Mouse (Mus musculus) hindbrain, embryonic 11.5 days (tissue): ENCODE measurements around the gene Gm20388. TPM values are rescaled to one million over a fixed set of nuclear protein-coding genes. Genes with fewer than 3 reads are reported as not detected.

Experiments
- ATAC-seq: fragments of 200-750 bp; cut with Nextera tagmentation; 2 replicates; pipeline ENCODE4 v1.8.0; 2017; ENCODE audit warnings: mild to moderate bottlenecking, moderate TSS enrichment, moderate library complexity; ENCODE audit not compliant: low FRiP score
- DNase-seq: peaks from one replicate; pipeline ENCODE4 v3.0.0-alpha.2; 2015; ENCODE audit warnings: low spot score
- H3K27ac ChIP-seq: fragments of 300-500 bp; sonication (generic); 2 replicates; pipeline ENCODE4 v1.5.1; 2014; ENCODE audit warnings: mild to moderate bottlenecking, low read depth, low read length
- H3K27me3 ChIP-seq: fragments of 300-500 bp; sonication (generic); 2 replicates; pipeline ENCODE4 v1.6.1; 2014; ENCODE audit warnings: mild to moderate bottlenecking, low read length, moderate library complexity, mixed read lengths; ENCODE audit not compliant: control insufficient read depth, insufficient read depth
- H3K36me3 ChIP-seq: fragments of 300-500 bp; sonication (generic); 2 replicates; pipeline ENCODE4 v1.6.1; 2014; ENCODE audit warnings: mild to moderate bottlenecking, low read length, moderate library complexity, mixed read lengths; ENCODE audit not compliant: control insufficient read depth, insufficient read depth
- H3K4me1 ChIP-seq: fragments of 300-500 bp; sonication (generic); replicated peaks from 2 replicates; pipeline ENCODE4 v1.6.1; 2014; ENCODE audit warnings: low read length, mixed read lengths; ENCODE audit not compliant: control insufficient read depth, insufficient read depth
- H3K4me2 ChIP-seq: fragments of 300-500 bp; sonication (generic); replicated peaks from 2 replicates; pipeline ENCODE4 v1.6.1; 2014; ENCODE audit warnings: mild to moderate bottlenecking, low read depth, low read length
- H3K4me3 ChIP-seq: fragments of 300-500 bp; sonication (generic); 2 replicates; pipeline ENCODE4 v1.5.1; 2014; ENCODE audit warnings: low read depth, low read length
- H3K9ac ChIP-seq: fragments of 300-500 bp; sonication (generic); 2 replicates; pipeline ENCODE4 v1.6.1; 2014; ENCODE audit warnings: low read depth, low read length
- H3K9me3 ChIP-seq: fragments of 300-500 bp; sonication (generic); 2 replicates; pipeline ENCODE4 v1.6.1; 2016; ENCODE audit warnings: low read length; ENCODE audit not compliant: control insufficient read depth
- whole genome bisulfite sequencing: fragments of 180-500 bp; shearing (Covaris S2); extraction: QIAGEN DNeasy Blood & Tissue Kit; methylation state at CpG from one replicate; pipeline ENCODE4 v1.1.7; 2014; 5-methylcytosine and 5-hydroxymethylcytosine counted together
- polyA plus RNA-seq: library from polyadenylated mRNA; unstranded; fragments of >200 nt; fragmentation: Nextera tagmentation; extraction: Ambion mirVana; gene quantifications from 2 replicates; pipeline ENCODE4 v1.2.1, GENCODE M21; 2014

Gm20388 gene
- polyA plus RNA-seq, 1 experiment from 2014 or later = 11.8 TPM

DNA sequence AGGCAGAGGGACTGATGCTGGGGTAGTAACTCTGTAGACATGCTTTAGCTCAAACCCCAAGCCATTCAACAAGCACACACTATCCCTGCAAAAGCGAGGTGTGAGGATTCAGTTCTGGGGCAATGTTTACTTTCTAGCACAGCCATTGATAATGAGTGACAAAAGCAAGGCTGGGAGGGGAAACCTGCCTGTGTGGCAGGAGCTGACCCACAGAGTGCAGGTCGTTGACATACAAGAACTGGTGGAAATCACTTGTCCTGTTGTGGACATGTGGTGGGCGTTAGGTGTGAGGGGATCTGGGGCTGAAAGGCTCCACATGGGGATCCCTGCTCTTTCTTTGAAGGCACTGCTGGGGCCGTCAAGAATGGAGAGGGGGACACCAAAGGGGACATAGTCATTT is 4141.9 kb downstream of the Gm20388 start:
- Histone ChIP-seq H3K27ac (no peak overlapping the region), H3K36me3 (no peaks in the 10 kb centered on the region), H3K27me3 (no peaks in the 10 kb centered on the region), H3K9me3 (no peaks in the 10 kb centered on the region), H3K4me2 (no peak overlapping the region), H3K4me3 (no peak overlapping the region), H3K4me1 (no peaks in the 10 kb centered on the region), H3K9ac (no peak overlapping the region)
- 64% methylated on average over 4 of the region's 4 CpGs for WGBS
- ATAC-seq (no peak), DNase-seq (no peak)

DNA sequence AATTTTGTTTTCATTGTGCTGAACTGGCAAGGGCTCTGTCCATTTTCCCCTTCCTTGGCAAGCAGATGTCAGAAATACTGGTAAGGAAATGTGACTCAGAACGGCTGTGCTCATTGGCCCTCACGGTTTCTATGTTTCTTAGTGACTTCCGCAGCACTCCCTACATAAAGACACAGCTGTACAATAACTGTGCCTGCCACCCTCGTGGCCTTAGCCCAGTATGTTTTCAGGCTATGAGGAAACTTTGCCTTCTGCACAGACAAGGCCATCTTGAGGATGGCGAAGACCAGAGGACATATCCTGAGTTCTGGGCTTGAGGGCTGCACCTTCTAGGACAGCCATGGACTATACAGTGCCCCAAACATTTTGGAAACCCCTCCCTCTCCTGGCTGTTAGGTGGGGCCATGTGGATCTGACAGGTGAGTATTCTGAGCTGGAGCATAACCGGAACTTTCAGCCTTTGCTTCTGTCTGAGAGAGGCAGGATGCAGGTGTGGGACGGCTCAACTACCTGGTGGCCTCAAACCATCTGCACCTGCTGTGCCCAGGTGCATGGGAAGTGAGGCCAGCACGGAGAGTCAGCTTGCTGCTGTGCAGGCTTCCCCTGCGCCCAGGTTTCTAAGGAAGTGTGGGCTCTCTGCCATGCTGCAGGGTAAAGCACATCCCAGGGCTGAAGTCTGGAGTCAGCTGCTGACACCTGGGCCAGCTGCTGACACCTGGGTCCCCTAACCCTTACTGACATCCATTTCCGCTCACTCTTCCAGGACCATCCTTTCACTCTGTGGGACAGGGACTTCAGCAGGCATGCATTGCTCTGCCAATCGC is 4146.4 kb downstream of the Gm20388 start:
- Histone ChIP-seq H3K9me3 (no peaks in the 10 kb centered on the region), H3K4me2 (no peak overlapping the region), H3K4me3 (no peak overlapping the region), H3K9ac (no peak overlapping the region), H3K36me3 (no peaks in the 10 kb centered on the region), H3K4me1 (no peaks in the 10 kb centered on the region), H3K27me3 (no peaks in the 10 kb centered on the region), H3K27ac (no peak overlapping the region)
- DNase-seq = no peak
- 86% methylated on average over 11 of the region's 11 CpGs for WGBS
- no peak for ATAC-seq

DNA sequence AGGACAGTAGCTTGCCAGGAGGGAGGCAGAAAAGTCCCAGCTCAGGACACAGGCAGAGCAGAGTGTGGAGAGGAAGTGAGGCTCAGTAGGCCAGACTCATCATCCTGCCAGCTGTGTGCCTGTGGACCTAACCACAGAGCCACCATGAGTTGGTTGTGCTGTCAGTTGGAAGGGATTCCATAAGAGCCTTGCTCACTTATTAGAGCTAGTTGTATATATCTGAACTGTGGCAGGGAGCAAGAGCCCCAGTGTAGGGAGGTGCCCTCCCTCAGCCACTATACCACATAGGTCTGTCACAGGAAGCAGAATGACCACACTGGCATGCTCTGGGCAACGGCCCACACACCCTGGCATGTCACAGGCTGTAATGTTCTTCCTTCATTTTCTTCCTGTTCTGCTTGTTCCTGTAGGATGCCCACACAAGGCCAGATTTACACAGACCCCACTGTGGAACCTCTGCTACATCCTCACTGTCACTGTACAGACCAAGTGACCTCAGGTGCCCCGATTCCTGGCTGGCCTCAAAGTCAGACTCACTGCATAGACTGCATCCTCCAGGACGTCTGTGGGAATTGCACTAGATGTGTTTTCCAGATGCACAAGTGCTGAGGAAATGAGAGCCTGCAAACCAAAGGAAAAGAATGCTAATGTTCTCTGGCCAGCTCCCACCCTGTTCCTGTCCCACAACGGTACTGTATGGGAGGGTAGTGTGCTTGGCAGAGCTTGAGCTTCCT is 4155.9 kb downstream of the Gm20388 start:
- ATAC-seq = no peak

DNA sequence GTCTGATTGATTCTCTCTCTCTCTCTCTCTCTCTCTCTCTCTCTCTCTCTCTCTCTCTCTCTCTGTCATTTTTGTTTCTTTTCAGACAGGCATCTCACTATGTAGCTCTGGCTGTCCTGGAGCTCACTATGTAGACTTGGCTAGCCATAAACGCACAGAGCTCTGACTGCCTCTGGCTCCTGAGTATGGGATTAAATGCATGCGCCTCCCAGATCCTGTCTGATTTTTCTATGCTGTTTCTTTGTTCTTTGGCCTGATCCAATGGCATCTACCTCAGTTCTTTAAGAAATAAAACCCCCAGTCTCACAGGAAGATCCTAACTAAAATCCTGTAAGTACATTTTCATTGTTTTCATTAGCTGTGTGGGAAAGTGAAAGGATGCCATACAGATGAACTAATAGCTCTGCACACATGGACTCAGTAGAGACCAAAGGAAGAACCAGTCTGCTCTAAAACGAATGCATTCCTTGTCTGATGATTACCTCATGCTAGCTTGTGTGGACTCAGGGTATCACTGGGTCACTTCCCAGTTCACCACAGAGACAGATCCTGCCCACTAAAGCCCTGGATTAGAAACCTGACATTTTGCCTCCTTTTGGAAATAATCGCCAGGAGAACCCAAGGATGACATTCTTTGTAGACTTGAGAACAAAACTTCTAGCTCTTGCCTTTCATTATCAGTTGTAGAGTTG is 4156.6 kb downstream of the Gm20388 start:
- Histone ChIP-seq H3K4me1 (no peaks in the 10 kb centered on the region; the same call in 1 of the 2 replicates), H3K27ac (no peak overlapping the region), H3K9me3 (no peaks in the 10 kb centered on the region), H3K4me2 (no peak overlapping the region), H3K4me3 (no peak overlapping the region), H3K36me3 (no peaks in the 10 kb centered on the region), H3K27me3 (no peaks in the 10 kb centered on the region), H3K9ac (no peak overlapping the region)
- DNase-seq (no peak), ATAC-seq (no peak)
- WGBS = 80% methylated on average over 4 of the region's 4 CpGs

More for the DNA sequence above, 4155.9 kb downstream of the Gm20388 start:
- no peaks in the 10 kb centered on the region for H3K9me3 ChIP-seq
- no peaks in the 10 kb centered on the region for H3K36me3 ChIP-seq
- DNase-seq = no peak
- H3K27ac ChIP-seq = no peak overlapping the region
- H3K9ac ChIP-seq = no peak overlapping the region
- no peaks in the 10 kb centered on the region; the same call in 1 of the 2 replicates for H3K4me1 ChIP-seq
- no peak overlapping the region for H3K4me3 ChIP-seq
- no peak overlapping the region for H3K4me2 ChIP-seq
- no peaks in the 10 kb centered on the region for H3K27me3 ChIP-seq
- WGBS = 72% methylated on average over 4 of the region's 4 CpGs

DNA sequence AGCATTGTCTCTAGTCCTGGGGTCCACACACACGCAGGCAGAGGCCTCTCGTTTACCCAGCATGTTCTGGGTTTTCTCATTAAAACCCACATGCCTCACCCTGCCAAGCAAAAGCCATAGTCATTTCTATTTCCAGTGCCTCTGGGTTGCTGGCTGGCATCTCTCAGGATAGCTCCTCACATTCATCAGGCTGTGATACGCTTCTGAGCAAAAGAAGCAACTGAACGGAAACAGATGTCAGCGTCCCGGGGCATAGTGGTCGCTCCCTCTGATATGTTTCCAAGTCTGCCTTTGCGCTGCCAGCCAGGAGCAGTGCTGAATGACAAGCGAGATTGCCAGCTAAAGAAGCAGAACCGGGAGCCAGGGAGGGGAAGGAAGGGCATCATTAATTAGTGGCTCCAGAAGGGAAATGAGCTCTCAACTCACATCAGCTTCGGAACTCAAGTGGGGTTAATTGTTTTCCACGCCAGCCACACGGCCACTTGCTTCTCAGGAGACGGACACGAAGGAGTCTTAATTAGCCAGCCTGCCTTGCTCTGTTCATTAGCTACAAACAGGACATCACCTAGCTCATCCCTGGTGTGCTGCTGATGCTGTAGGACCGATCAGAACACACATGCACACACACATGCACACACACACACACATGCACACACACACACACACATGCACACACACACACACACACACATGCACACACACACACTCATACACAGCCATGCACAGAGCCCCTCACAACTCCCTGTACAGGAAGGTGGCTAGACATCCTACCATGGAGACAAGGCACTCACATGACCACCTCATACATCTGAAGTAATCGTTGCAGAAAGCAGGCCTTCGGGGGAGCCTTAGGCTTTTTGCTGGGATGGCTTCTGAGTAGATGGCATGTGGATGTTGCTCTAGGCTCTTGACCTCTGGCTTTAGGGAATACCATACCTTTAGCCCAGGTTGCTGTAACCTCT is 4160.0 kb downstream of the Gm20388 start:
- Histone ChIP-seq H3K27ac (peak overlapping the region; percentile 17; the same call in 1 of the 2 replicates), H3K9me3 (no peaks in the 10 kb centered on the region), H3K4me2 (no peak overlapping the region), H3K4me1 (no peaks in the 10 kb centered on the region; the same call in 1 of the 2 replicates), H3K9ac (0 out of 2 replicates have a peak overlapping the region, but pooled peaks have one; percentile 23), H3K4me3 (no peak overlapping the region), H3K27me3 (no peaks in the 10 kb centered on the region), H3K36me3 (no peaks in the 10 kb centered on the region)
- ATAC-seq (no peak), DNase-seq (peak; percentile 24)
- WGBS = 49% methylated on average over 18 of the region's 18 CpGs

- no peaks in the 10 kb centered on the region for H3K4me1 ChIP-seq
- H3K27ac ChIP-seq = no peak overlapping the region
- no peak overlapping the region for H3K4me3 ChIP-seq
- ATAC-seq (no peak), DNase-seq (no peak)
- H3K27me3 ChIP-seq = no peaks in the 10 kb centered on the region
- H3K4me2 ChIP-seq = no peak overlapping the region
- no peak overlapping the region for H3K9ac ChIP-seq
- H3K9me3 ChIP-seq = no peaks in the 10 kb centered on the region
- WGBS = 67% methylated on average over 8 of the region's 8 CpGs
- no peaks in the 10 kb centered on the region for H3K36me3 ChIP-seq
These were observed 4165.3 kb downstream of the Gm20388 start for GRCm38 (mm10) chr8:124075977-124076376.

- ATAC-seq = no peak
- Histone ChIP-seq H3K4me1 (no peaks in the 10 kb centered on the region), H3K4me3 (no peak overlapping the region), H3K27me3 (no peaks in the 10 kb centered on the region), H3K9ac (no peak overlapping the region), H3K27ac (no peak overlapping the region), H3K4me2 (no peak overlapping the region), H3K36me3 (no peaks in the 10 kb centered on the region), H3K9me3 (no peaks in the 10 kb centered on the region)
- DNase-seq = no peak
- WGBS = 55% methylated on average over 3 of the region's 3 CpGs
These were observed 4165.8 kb downstream of the Gm20388 start for GRCm38 (mm10) chr8:124076416-124076815.

DNA sequence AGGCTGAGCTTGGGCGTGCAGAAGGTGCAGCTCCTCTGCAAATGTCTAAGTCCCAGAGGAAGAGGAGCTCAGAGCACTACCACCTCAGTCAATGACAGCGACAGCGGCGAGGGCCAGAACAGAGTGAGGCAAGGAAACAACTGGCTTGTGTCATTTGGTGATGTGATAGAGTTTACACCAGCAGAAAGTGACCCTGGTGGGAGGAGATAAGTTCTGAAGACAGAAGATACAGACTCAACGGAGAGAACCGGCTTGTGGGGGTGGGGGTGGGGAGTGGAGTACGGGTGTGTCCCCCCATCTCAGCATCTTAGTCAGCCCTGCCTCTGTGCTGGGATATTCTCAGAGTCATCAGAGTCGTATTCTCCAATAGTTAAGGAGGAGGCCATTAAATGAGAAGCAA is 4166.7 kb downstream of the Gm20388 start:
- no peaks in the 10 kb centered on the region for H3K27me3 ChIP-seq
- H3K4me2 ChIP-seq = no peak overlapping the region
- no peak overlapping the region for H3K27ac ChIP-seq
- no peak overlapping the region for H3K9ac ChIP-seq
- no peaks in the 10 kb centered on the region for H3K36me3 ChIP-seq
- no peaks in the 10 kb centered on the region for H3K9me3 ChIP-seq
- no peaks in the 10 kb centered on the region for H3K4me1 ChIP-seq
- 88% methylated on average over 8 of the region's 8 CpGs for WGBS
- ATAC-seq (no peak), DNase-seq (no peak)
- no peak overlapping the region for H3K4me3 ChIP-seq
